Mouse (Mus musculus): ENCODE data around the gene Slx1b.

GRCm38 (mm10) chr7:126648486-126648885 lies 47.1 kb downstream of the Slx1b start:
- TF ChIP-seq CTCF (IDR thresholded peaks at IDR 0.05) (peak; percentile 47), EP300 (IDR thresholded peaks at IDR 0.05) (no peak)
